Mouse (Mus musculus): ENCODE results near the gene 2900026A02Rik.

GRCm38 (mm10) chr5:113208048-113208447 lies 13.0 kb downstream of the 2900026A02Rik start:
- TF ChIP-seq POLR2A (IDR thresholded peaks at IDR 0.05; ENCODE audit: insufficient read length, low read depth), result no peak
- no peak for TF ChIP-seq TCF12 (IDR thresholded peaks at IDR 0.05; ENCODE audit: insufficient read depth, poor library complexity, severe bottlenecking)
- no peak for TF ChIP-seq E2F4 (IDR thresholded peaks at IDR 0.05; ENCODE audit: insufficient read depth)
- no peak for TF ChIP-seq USF1 (IDR thresholded peaks at IDR 0.05; ENCODE audit: low read depth)
- no peak for TF ChIP-seq POLR2AphosphoS2 (IDR thresholded peaks at IDR 0.05; ENCODE audit: insufficient read length, low read depth)

Measured in myocyte (in vitro differentiated cells).